Mouse (Mus musculus) lung, embryonic 16.5 days (tissue): ENCODE data around the gene Tmem41a. TPM values are rescaled to one million over a fixed set of nuclear protein-coding genes. Genes with fewer than 3 reads are reported as not detected.
A peak's percentile ranks its signal among the peaks of the same experiment; 100 is the strongest.

Source experiments
- ATAC-seq: fragments of 200-750 bp; cut with Nextera tagmentation; 2 replicates; pipeline ENCODE4 v1.8.0; 2017; ENCODE audit warnings: low read depth, mild to moderate bottlenecking, moderate library complexity
- H3K27ac ChIP-seq: fragments of 300-500 bp; sonication (generic); 2 replicates; pipeline ENCODE4 v1.5.1; 2014; ENCODE audit warnings: mild to moderate bottlenecking, control low read depth, low read length
- H3K27me3 ChIP-seq: fragments of 300-500 bp; sonication (generic); 2 replicates; pipeline ENCODE4 v1.6.1; 2014; ENCODE audit warnings: low read depth, low read length, mixed read lengths; ENCODE audit not compliant: control insufficient read depth, insufficient read depth
- H3K36me3 ChIP-seq: fragments of 300-500 bp; sonication (generic); 2 replicates; pipeline ENCODE4 v1.6.1; 2014; ENCODE audit warnings: low read length; ENCODE audit not compliant: control insufficient read depth, insufficient read depth
- H3K4me1 ChIP-seq: fragments of 300-500 bp; sonication (generic); replicated peaks from 2 replicates; pipeline ENCODE4 v1.6.1; 2014; ENCODE audit warnings: low read length, mixed read lengths; ENCODE audit not compliant: control insufficient read depth, insufficient read depth
- H3K4me2 ChIP-seq: fragments of 300-500 bp; sonication (generic); 2 replicates; pipeline ENCODE4 v1.6.1; 2014; ENCODE audit warnings: low read depth, low read length, control low read depth
- H3K4me3 ChIP-seq: fragments of 300-500 bp; sonication (generic); 2 replicates; pipeline ENCODE4 v1.5.1; 2014; ENCODE audit warnings: mild to moderate bottlenecking, low read length, control low read depth
- H3K9ac ChIP-seq: fragments of 300-500 bp; sonication (generic); 2 replicates; pipeline ENCODE4 v1.6.1; 2014; ENCODE audit warnings: low read length, control low read depth
- H3K9me3 ChIP-seq: fragments of 300-500 bp; sonication (generic); 2 replicates; pipeline ENCODE4 v1.6.1; 2016; ENCODE audit warnings: low read length; ENCODE audit not compliant: control insufficient read depth
- WGBS: fragments of 180-500 bp; shearing (Covaris S2); extraction: QIAGEN DNeasy Blood & Tissue Kit; methylation state at CpG from one replicate; pipeline ENCODE4 v1.1.7; 2014; 5-methylcytosine and 5-hydroxymethylcytosine counted together
- polyA plus RNA-seq: library from polyadenylated mRNA; unstranded; fragments of >200 nt; fragmentation: Nextera tagmentation; extraction: Ambion mirVana; gene quantifications from 2 replicates; pipeline ENCODE4 v1.2.1, GENCODE M21; 2015

The Tmem41a gene
- polyA plus RNA-seq, 1 experiment from 2014 or later, result 23.1 TPM

DNA sequence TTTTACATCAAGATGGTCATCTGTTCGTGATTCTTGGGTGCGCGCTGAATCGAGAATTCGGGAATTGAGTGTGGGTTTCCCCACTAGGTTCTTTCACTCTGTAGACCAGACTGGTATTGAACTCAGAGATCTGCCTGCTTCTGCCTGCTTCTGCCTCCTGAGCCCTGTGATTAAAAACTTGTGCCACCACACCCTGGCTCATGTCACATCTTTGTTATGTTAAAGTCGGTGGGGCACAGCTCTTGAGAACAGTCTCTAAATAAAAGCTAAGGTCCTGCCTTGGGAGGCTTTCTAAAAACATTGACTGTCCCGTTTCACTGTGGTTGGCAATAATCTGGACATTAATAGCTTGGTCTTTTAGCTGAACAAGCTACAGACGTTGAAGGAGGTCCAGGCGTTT, 35.8 kb upstream of the Tmem41a start:
- no peak overlapping the region for H3K4me2 ChIP-seq
- H3K36me3 ChIP-seq, result no peaks in the 10 kb centered on the region
- no peak overlapping the region for H3K4me3 ChIP-seq
- no peaks in the 10 kb centered on the region for H3K4me1 ChIP-seq
- H3K27me3 ChIP-seq, result no peaks in the 10 kb centered on the region
- WGBS, result 93% methylated on average over 9 of the region's 9 CpGs
- H3K9me3 ChIP-seq, result no peaks in the 10 kb centered on the region
- H3K27ac ChIP-seq, result no peak overlapping the region
- H3K9ac ChIP-seq, result no peak overlapping the region
- ATAC-seq, result no peak

DNA sequence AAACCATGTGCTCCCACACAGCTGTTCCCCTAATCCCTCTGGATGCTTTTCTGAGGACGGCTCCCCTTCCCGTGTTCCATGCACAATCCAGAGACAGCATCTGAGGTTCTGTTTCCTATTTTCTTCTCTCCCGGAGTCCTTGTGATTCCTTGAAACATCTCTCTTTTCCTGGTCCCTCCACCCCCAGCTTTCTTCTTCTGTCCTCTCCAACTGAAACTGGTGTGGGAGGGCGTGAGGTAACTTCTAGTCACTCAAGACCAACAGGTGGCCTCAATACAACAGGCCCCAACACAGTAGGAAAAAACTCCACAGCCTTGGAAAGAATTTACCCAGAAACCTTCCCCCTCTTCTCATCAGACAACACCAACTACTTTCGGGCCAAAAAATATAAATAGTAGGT, 30.0 kb upstream of the Tmem41a start:
- Histone ChIP-seq H3K4me3 (no peak overlapping the region), H3K27me3 (peaks cover 3% of the 10 kb centered on the region; the same call in 1 of the 2 replicates), H3K36me3 (no peaks in the 10 kb centered on the region), H3K9ac (no peak overlapping the region), H3K4me2 (no peak overlapping the region), H3K4me1 (no peaks in the 10 kb centered on the region), H3K9me3 (no peaks in the 10 kb centered on the region), H3K27ac (no peak overlapping the region)
- WGBS, result 67% methylated on average over 5 of the region's 5 CpGs
- ATAC-seq, result no peak

DNA sequence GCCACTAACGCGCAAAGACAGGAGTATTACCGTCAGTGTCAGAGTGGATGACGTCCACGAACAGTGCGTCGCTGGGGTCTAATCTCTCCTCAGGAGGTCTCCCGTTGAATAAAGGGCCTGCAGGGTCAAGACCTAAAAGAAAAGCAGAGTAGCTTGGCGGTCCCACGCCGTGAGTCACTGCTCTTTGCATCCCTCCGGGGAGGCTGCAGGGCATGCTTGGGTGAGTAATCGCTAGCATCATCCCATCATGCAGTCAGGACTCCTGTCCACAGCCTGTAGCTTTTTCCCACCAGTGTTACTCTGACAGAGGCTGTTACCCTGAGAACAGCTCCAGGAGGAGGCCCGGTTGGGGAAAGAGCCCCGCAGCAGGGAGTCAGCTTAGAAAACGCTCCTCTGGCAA, 28.9 kb upstream of the Tmem41a start:
- peak overlapping the region; percentile 22 for H3K4me2 ChIP-seq

DNA sequence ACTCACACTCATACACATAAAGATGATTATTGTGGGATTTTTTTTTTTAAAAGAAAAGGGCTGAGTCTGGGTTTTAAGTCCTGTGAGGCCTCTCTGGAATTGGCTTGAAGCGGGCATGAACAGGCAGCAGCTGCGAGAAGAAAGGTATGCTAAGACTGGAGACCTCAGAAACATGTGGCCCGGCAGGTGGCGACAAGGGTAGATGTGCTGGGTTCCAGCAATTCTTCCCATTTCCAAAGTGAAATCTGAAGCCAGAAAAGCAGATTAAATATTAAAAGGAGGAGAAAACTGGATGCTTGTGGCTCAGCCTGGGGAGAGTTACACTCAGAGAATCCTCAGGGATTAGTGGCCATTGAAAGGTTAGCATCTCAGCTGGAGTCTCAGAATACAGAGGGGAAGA, 24.1 kb upstream of the Tmem41a start:
- no peaks in the 10 kb centered on the region for H3K9me3 ChIP-seq
- ATAC-seq, result no peak
- H3K27me3 ChIP-seq, result peaks cover 3% of the 10 kb centered on the region; the same call in 1 of the 2 replicates
- H3K4me3 ChIP-seq, result no peak overlapping the region
- H3K27ac ChIP-seq, result no peak overlapping the region
- 66% methylated on average over 4 of the region's 4 CpGs for WGBS
- H3K4me2 ChIP-seq, result no peak overlapping the region
- H3K9ac ChIP-seq, result no peak overlapping the region
- no peaks in the 10 kb centered on the region for H3K36me3 ChIP-seq
- no peaks in the 10 kb centered on the region for H3K4me1 ChIP-seq

More for the DNA sequence above, 28.9 kb upstream of the Tmem41a start:
- Histone ChIP-seq H3K4me3 (no peak overlapping the region), H3K27me3 (peaks cover 3% of the 10 kb centered on the region; the same call in 1 of the 2 replicates), H3K9me3 (no peaks in the 10 kb centered on the region), H3K27ac (no peak overlapping the region), H3K9ac (no peak overlapping the region), H3K36me3 (no peaks in the 10 kb centered on the region), H3K4me1 (no peaks in the 10 kb centered on the region)
- WGBS, result 10% methylated on average over 16 of the region's 16 CpGs
- no peak for ATAC-seq

DNA sequence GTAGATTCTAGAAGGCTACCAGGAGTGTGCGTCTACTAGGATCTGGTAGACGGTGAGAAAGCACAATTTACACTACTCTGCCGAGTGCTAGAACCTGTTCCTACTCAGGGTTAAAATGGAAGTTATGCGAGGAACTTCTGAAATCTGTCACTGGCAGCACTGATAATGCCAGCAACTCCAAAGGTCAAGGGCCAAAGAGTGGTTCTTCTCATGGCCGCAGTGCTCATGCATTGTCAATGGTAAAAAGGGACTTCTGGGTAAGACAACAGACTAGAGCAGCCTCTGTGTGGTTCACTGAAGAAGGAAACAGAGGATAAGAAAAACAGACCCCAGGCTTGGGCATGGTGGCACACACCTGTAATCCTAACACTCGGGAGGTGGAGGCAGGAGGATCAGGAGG, 23.2 kb upstream of the Tmem41a start:
- no peaks in the 10 kb centered on the region for H3K27me3 ChIP-seq
- WGBS, result 64% methylated on average over 6 of the region's 6 CpGs
- no peak overlapping the region for H3K4me3 ChIP-seq
- no peak for ATAC-seq
- no peak overlapping the region for H3K4me2 ChIP-seq
- no peaks in the 10 kb centered on the region for H3K9me3 ChIP-seq
- no peak overlapping the region for H3K9ac ChIP-seq
- no peak overlapping the region for H3K27ac ChIP-seq
- H3K36me3 ChIP-seq, result no peaks in the 10 kb centered on the region
- no peaks in the 10 kb centered on the region for H3K4me1 ChIP-seq

DNA sequence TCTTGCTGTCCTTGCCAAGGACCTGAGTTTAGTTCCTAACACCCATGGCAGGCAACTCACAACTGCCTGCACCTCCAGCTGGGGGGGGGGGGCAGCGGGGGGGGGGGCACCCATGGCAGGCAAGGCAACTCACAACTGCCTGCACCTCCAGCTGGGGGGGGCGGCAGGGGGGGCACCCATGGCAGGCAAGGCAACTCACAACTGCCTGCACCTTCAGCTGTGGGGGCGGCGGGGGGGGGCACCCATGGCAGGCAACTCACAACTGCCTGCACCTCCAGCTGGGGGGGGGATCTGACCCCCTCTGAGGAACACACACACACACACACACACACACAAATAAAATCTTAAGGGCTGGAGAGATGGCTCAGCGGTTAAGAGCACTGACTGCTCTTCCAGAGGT, 22.5 kb upstream of the Tmem41a start:
- Histone ChIP-seq H3K27me3 (no peaks in the 10 kb centered on the region), H3K9me3 (no peaks in the 10 kb centered on the region), H3K4me2 (no peak overlapping the region), H3K4me3 (no peak overlapping the region), H3K4me1 (no peaks in the 10 kb centered on the region), H3K36me3 (no peaks in the 10 kb centered on the region), H3K9ac (no peak overlapping the region), H3K27ac (no peak overlapping the region)
- 80% methylated on average over 5 of the region's 5 CpGs for WGBS
- peak; percentile 31; the same call in 1 of the 2 replicates for ATAC-seq

DNA sequence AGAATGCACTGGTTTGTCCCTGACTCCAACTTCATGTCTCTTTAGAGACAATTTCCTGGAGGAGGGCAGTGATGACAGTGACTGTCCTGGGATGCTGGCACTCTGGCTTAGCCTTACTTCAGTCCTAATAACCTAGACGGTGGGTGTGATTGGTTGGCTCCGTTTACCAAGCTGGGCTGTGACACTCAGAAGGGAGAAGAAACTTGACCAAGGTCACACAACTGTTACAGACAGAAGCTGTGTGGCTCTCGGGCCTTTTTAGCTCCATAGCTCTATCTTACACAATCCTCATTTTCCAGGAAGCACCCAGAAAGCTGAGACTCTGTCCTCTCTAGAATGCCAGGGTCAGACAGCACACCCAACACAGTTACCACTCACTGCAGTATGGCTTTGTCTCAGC, 18.2 kb upstream of the Tmem41a start:
- Histone ChIP-seq H3K27ac (no peak overlapping the region), H3K9me3 (no peaks in the 10 kb centered on the region), H3K4me2 (no peak overlapping the region), H3K27me3 (no peaks in the 10 kb centered on the region), H3K4me3 (no peak overlapping the region), H3K36me3 (no peaks in the 10 kb centered on the region), H3K9ac (no peak overlapping the region), H3K4me1 (no peaks in the 10 kb centered on the region)
- WGBS, result 61% methylated on average over 3 of the region's 3 CpGs
- ATAC-seq, result no peak

DNA sequence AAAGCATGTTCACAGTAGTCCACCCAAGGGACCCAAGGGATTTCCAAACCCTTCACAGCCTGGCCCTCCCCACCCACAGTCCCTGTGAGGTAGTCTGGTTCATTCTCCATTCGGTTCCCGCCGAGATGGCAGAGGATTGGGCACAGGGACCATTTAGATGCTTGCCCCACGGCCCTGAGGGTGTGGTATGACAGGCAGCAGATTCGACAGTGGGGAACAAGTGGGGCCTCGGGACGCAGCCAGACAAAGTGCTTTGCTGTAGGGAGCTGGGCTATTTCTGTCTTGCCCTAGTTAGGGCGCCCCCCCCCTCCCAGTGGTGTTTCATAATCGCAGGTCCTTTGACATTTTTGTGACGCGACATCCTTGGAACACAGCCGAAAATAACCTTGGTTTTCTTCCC, 8.2 kb upstream of the Tmem41a start:
- Histone ChIP-seq H3K27me3 (no peaks in the 10 kb centered on the region), H3K9me3 (no peaks in the 10 kb centered on the region), H3K4me2 (no peak overlapping the region), H3K27ac (no peak overlapping the region), H3K4me3 (no peak overlapping the region), H3K4me1 (no peaks in the 10 kb centered on the region), H3K9ac (no peak overlapping the region), H3K36me3 (no peaks in the 10 kb centered on the region)
- no peak; the same call in 1 of the 2 replicates for ATAC-seq
- WGBS, result 67% methylated on average over 12 of the region's 12 CpGs

DNA sequence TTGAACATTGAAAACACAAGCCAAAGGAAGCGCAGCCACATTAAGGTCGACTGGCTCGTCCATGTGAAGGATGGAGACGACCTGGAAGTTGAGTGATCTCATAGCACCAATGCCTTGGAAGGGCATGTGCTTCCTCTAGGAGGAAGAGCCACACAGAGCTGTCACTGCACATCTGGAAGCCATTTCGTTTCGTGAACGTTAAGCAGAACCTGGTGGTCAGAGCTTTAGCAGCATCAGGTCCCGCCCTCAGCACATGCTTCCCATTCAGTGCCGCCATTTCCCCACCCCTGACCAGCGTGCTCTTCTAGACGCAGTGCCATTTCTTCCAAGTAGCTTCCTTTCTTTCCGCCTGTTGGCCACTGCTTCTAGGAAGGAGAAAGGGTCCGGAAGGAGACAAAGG, 18.9 kb downstream of the Tmem41a start:
- H3K27me3 ChIP-seq, result no peaks in the 10 kb centered on the region
- H3K36me3 ChIP-seq, result no peaks in the 10 kb centered on the region
- no peak for ATAC-seq
- 76% methylated on average over 13 of the region's 13 CpGs for WGBS
- no peak overlapping the region for H3K9ac ChIP-seq
- no peaks in the 10 kb centered on the region for H3K4me1 ChIP-seq
- no peak overlapping the region for H3K27ac ChIP-seq
- no peaks in the 10 kb centered on the region for H3K9me3 ChIP-seq
- H3K4me2 ChIP-seq, result no peak overlapping the region
- no peak overlapping the region for H3K4me3 ChIP-seq

DNA sequence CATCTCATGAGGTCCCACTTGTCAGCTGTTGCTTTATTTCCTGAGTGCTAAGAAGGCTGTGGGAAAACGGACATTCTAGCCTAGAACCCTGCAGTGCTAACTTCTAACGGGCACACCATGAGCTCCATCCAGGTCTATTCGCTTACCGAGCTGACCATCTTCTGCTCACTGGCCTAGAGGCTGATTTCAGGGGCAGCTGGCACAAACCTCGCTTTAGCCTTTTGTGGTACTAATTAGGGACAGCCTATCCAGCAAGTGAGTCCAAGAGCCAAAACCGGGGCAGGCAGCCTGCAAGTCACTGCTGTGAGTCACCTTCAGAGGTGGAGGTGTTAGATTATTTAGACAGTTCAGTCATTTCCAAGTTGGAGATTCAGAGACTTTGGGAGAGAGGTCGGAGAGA, 30.7 kb downstream of the Tmem41a start:
- Histone ChIP-seq H3K27ac (no peak overlapping the region), H3K4me2 (no peak overlapping the region), H3K36me3 (no peaks in the 10 kb centered on the region), H3K27me3 (no peaks in the 10 kb centered on the region), H3K4me1 (no peaks in the 10 kb centered on the region), H3K9me3 (no peaks in the 10 kb centered on the region), H3K9ac (no peak overlapping the region), H3K4me3 (no peak overlapping the region)
- ATAC-seq, result no peak
- 71% methylated on average over 7 of the region's 7 CpGs for WGBS
